Mouse (Mus musculus) liver (tissue): ENCODE measurements around the gene Bicd2.

Experiments
- DNase-seq: peaks from one replicate; pipeline ENCODE4 v3.0.0-alpha.2; 2020; ENCODE audit warnings: mixed read lengths

The Bicd2 gene

DNA sequence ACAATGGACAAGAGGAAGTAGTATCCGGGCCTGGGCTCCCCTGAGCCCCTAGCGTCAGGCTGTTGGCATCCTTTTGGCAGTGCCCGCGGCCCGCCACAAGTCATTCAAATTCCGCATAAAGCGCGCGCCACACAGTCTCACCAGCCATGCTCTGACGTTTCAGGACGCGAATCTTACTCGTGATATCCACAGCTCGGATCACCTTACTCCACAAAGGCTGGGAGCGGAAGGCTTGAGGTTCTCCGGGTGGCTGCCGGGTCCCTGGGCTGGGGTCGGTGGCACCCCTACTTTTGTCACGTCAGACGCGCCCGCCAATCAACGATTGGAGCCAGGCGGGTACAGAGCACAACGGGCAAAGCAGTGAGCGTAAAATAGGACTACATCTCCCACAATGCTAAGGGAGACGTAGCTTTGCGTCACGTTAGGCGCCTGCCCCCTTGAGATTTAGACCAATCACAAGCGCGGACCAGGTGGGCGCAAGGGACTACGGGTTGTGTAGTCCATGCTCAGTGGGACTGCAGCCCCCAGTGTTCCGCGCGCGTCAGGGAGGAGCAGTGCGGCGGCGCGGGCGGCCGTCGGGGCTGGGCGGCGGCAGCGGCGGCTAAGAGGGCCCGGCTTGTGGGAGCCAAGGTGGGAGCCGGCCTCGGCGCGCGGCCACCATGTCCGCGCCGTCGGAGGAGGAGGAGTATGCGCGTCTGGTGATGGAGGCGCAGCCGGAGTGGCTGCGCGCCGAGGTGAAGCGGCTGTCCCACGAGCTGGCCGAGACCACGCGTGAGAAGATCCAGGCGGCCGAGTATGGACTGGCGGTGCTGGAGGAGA, at the start of gene Bicd2:
TSS of gene Bicd2 (plus strand) at position 574 of the 819 bp plus-strand sequence.
- peak; percentile 97 for DNase-seq

DNA sequence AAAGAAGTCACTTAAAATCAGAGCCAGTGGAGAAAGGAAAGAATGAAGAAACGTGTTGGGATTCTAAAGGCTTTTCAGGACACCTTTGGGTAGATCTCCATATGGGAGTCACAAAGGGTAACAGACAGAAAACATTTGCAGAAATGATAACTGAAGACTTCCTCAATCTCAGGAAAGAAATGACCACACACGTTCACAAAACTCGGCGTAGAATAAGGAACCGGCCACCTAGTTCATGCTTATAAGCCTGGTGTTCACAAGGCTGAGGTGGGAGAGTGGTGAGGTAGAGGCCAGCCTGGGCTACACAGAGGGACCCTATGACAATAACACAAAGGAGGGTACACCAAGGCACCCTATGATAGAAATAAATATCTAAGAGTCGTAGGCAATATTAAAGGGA, 49.4 kb upstream of the Bicd2 start:
- no peak for DNase-seq

DNA sequence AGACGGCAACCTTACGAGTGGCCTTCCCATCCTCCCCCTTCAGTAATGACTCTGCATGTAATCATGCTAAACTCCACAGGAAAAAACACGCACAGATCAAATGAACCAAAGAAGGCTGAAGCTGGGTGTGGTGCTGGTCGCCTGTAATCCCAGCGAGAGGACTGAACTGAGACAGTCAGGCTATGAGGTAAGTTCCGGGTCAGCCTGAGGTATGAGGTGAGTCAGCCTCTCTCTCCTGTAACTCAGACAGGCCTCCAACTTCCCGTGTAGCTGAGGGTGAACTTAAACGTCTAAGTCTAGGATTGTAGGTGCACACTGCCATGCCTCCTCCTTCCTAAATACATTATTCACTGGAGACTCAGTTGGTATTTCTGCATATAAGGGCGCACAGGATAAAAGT, 47.3 kb upstream of the Bicd2 start:
- no peak for DNase-seq

DNA sequence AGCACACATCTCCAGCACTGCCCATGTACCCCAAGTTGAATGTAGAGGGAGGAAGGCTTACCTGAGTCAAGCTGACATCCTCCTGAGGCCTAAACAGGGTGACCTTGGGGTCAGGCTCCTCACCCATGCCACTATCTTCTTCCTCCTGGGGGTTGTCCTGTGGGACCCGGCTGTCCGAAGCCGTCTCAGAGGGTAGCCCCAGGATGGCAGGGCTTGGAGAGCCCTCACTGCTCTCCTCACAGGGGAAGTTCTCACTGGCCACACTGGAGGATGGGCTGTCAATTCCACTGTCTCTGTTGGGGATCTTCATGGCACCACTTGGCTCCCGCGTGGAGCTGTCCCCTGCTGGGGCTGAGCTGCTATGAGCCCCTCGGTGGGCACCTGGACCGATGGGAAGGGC, 45.1 kb upstream of the Bicd2 start:
- no peak for DNase-seq

DNA sequence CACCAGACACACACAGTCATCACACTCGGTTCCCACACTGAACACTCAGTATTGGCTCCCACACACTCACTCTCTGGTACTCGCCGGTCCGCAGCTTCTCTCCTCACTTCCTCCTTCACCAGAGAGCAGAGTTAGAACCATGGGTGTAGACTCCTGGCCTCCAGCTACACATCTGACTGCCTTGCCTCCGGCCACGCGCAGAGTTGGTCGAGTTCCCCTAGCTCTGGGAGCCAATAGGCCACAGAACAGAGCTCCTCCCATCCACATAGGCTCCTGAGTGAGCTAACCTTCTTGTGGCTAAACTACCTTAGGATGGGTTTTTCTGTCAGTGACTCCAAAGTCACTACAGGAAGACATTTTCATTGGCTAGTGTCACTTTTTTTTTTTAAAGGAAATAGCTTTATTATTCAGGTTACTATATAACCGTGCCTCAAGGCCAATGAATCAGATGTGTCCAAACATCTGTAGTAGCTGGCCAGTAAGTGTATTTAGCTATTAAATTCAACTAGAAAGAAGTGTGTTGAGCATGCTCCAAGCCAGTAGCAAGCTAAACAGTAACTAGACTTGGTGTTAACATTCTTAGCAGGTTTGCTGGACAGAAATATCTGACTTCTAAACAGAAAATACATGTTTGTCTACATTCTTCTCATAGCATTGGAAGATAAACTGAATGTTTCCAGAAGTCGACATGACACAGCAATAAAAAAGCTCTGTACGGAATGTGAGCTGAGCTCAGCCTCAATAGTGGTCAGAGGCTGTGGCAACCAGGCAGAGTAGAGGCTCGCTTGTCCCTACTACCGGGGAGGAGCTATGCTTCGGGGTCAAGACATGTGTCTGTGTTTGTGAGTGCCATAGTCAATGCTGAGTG, 42.6 kb upstream of the Bicd2 start:
- peak; percentile 23 for DNase-seq

DNA sequence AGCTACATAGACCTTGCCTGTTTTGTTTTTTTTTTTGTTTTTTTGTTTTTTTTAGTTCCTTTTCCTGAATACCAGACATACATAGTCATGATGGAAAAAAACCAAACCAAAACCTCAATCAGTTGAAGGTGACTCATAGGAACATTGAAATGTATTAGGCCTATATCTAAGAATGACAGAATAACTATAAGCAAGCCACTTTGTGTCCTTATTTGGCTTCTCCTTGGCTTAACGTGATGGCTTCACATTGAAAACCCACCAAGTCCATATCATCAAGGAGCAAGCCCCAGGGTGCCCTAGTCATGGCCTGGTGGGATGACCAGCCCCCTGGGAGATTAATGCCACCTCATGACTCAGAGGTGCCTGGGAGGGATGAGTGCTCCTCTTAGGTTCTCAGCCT, 40.6 kb upstream of the Bicd2 start:
- DNase-seq, result no peak

DNA sequence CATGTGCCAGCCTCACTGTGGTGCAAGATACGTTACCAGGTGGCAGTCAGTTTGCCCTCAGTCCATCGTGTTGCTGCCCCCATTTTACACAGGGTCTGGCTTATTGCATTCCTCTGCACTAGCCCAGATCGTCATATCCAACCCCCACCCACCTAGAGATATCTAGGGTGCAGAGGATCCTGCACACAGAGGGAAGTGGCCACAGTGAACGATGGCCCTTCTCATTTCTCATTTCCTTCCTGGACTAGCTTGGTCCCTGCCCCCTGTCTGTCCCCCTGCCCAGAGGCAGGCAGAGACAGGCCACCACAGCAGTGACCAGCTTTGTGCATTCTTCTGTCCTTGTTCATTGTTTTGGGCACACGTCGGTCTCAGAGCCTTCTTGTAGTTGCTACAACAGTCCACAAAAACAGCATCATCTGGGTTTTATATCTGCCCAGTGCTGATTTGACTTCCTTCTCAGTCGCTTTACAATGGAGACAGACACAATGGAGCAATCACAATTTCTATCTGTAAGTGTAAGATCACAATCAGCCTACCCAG, 34.5 kb upstream of the Bicd2 start:
- no peak for DNase-seq

DNA sequence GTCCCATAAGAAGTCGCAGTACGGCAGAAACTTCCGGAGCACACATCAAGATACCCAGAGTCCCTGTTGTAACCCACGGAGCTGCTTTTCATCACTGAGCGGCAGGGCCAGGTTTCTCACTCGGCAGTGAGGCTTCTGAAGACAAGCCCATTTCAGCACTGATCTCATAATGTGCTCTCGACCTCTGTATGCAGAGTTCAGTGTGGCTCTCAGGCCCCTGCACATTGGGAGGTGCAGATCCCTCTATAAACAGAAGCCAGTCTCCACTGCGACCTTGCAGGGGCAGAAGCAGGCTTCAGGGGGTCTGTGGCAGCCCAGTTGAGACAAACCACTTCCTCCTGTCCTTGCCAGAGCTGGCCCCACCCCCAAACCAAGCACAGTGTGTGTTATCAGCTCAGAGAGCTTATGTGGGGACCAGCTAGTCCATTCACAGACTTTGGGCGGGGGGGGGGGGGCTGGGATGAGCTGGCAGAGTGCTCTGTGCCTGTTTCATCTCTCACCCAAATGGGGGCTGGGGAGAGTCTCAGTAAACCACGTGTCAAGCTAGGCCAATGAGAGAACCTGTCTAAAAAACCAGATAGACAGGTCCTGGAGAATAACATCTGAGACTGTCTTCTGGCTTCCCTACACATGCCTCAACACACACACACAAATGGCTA, 33.9 kb upstream of the Bicd2 start:
- peak; percentile 81 for DNase-seq

DNA sequence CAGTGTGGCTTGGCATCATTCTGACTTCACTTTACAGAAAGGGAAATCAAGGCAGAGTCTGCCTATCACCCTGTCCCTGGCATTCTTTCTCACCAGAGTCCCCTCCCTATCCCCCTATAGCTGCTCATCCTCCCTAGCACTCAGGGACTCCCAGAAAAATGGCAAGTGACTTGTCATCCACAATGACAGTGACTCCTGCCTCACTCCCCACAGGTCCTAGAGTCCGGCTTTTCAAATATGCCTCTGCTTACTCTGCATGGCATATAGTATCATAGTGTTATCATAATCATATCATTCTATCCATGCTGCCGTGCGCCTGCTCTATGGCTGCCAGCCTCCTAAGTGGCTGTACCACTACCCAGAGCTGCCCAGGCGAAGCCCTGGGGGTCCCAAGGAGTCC, 33.2 kb upstream of the Bicd2 start:
- DNase-seq, result no peak

DNA sequence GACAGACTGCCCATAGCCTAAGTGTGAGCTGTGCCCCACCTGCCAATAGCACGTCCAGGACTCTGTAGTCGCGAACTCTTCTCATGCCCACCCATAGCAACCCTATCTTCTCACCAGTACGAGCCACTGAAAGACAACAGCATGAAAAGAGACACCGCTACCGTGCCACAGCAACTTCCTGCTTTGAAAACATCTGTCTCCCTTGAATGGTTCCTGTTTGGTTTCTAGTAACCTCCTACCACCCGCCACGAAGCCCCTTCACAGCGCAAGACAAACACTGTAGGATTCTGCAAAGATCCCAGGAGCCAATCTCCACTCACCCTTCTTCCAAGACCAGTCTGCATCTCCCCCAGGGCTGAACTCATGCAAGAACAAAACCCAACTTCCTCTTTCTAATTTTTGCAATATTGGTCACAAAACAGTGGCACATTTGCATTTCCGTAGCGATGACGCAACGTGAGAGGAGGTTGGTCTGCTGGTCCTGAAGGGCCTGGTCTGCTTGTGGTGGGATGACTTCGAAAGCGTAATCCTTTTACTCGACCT, 32.5 kb upstream of the Bicd2 start:
- peak; percentile 37 for DNase-seq

DNA sequence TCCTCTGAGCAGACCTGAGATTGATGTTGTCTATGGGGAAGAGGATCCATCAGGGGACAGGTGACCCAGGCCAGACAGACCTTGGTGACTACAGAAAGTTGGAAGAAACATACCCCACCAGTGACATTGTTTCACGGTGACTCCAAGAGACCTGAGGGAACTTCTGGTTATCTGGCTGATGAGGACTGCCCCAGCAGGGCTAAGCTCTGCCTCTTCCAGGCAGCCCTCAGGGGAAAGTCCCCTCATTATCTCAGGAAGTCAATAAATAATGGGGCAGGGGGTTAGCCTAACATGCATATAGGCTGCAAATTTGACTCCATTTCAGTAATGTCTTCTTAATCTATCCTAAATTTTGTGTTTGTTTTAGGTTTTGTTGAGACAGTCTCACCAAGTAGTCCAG, 31.9 kb upstream of the Bicd2 start:
- no peak for DNase-seq

DNA sequence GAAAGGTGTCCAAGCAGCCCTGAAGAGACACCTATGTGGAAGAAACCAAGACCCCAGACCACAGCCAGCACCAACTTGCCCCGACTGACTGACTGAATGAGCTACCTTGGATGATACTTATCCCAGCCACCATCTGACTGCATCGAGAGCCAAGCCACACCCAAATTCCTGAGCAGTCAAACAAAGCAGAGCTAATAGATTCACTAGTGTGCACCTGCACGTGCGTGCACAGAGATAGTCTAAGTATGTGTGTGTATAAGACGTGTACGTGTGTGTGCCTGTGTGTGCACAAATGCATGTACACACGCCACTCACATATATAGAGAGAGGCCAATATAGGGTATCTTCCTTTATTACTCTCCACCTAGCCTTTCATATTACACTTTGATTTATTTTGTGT, 29.7 kb upstream of the Bicd2 start:
- DNase-seq, result no peak

DNA sequence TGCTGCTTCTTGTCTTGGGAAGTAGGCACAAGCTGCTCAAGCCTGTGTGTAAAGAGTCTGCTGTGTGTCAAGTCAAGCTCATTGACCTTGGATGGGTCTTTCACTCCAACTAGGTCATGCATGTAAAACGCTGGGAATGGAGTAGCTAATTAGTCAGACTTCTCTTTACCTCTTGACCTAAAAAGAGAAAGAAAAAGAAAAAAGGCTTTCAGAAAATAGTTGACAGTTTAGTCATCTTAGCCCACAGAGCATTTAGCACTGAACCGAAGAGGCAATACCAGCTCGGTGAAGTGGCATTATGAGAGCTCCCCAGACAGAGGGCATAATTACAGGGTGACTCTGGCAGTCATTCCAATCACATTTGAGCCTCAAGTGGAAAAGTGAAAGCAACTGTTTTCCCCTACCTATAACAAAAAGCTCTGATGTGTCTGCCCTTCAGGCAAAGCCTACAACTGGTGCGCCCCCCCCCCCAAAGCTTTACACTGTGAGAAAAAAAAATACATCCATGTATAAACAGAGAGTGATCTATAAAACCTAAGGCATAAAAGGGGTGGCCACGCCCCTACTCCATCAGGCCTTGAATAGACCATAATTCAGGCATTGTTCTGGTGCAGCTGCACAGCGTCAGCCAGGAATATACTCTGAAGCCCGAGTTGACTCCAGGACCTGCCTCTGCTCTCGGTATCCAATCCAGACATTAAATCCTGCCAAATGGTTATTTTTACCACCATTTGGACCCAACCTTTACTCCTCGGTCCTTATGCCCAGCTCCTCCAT, 24.8 kb upstream of the Bicd2 start:
- no peak for DNase-seq

DNA sequence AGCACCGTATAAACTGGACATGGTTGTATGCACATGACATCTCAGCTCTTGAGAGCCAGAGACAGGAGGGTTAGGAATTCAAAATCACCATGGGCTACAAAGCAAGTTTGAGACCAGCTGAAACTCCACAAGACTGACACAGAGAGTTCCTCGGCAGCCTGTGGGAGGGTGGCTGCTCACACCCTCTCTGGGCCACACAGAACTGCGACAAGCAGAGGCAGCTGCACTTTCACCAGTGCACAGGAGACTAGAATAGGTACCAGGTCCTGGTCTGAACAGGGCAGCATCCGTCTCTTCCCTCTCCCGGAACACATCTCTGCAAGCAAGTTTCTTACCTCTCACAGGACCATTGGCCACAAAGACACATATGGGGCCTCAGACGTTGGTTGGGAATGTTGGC, 23.9 kb upstream of the Bicd2 start:
- DNase-seq, result no peak

DNA sequence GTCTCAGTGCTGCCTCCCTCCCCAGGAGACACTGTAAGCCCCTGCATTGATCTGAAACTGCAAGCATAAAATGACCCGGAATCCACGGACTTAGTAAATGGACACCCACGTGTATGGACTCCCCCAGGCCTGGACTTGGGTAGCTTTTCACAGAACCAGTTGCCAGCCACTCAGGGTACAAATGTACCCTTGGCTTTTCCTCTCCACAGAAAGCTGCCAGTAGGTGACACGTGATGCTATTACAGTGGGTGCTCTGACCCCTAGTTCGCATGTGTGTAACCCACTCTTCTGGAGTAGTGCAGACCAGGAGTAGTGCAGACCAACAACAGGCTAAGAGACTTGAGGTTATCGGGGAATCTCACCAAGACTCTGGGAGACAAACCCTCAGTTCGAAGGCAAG, 23.5 kb upstream of the Bicd2 start:
- no peak for DNase-seq

DNA sequence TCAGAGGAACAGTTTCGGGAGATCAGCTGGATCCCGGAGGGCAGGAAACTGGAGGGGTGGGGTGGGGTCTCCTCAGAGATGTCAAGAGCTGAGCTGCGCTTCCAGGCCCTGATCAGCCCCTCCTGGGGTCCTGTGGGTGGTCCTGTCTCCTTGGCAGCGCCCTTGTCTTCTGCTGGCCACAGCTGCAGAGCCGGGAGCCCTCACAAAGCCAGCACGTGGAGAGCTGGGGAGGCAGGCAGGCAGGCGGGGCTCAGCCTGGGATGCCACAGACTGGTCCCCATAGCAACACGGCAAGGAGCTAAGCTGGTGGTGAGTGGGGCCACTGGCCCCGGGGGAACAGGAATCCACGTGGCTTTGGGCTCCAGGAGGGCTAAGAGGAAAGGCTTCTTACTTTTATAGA, 21.3 kb upstream of the Bicd2 start, which contains the start of gene Fgd3:
TSS of gene Fgd3 (minus strand) at position 272 of the 400 bp plus-strand sequence.
- DNase-seq, result no peak

DNA sequence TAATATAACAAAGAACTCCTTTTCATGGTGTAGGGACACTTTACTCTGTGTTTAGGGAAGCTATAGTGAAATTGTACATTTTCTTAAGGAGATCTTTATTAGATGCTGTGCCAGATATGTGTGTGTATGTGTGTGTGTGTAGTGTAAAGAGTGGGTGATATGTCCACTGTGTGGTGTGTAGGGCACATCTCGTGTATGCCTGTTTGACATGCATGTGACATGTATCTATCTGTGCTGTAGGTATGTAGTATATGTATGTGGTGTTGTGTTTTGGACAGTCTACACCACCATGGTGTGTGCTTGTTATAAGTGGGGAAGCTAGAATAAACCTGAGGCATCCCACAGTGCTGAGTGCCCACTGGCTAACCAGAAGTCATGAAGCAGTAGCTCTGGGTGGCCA, 20.9 kb upstream of the Bicd2 start:
- DNase-seq, result no peak

DNA sequence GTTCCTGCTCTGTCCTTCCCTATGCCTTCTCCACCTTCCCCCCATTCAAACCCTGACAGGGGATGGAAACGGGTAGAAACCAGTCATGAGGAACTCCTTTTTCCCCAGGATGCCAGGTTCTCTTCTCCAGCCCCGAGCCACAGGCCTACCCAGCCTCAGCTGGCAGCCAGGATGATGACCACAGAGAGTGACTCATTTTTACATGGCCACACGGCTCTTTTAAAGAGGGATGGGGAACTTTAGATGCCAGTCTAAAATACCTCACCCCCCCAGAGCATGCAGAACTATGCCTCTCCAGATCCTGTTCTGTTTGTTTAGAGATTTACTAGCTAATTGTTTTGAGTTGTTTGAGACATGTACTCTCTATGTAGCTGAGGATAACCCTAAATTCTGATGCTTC, 19.9 kb upstream of the Bicd2 start:
- DNase-seq, result no peak

DNA sequence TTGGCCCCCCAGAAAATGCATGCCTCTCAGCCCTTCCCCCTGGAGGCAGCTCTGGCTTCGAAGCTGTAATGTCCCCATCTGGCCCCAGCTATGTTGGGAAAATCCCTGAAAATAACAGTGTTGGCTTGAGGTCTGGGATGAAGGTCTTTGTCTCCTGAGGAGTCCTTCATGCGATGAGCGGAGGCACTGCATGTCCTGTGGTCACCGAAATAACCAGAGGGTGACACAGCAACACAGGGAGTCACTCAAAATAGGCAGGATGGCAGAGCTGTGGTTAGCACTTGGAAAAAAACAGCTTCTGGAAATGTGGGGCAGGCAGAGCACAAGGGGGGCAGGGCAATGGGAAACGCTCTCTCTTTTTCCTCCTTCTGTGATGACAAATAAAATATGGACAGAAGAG, 19.2 kb upstream of the Bicd2 start:
- no peak for DNase-seq

DNA sequence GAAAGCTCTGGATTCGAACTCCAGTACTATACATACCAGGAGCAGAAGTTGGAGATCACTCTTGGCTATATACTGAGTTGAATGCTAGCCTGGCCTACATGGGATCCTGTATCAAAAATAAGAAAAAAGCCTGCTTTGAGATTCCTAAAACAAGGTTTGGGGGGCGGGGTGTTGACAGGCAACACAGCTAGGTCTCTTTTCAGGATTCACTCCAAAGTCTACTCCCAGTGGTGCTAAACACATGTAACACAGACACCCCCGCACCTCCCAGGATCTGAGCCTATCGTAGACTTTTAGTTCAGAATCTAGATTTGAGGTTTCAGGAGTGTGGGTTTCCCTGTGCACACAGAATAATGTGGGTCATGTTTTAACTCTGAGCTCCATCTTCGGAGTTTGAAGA, 18.6 kb upstream of the Bicd2 start:
- DNase-seq, result no peak

DNA sequence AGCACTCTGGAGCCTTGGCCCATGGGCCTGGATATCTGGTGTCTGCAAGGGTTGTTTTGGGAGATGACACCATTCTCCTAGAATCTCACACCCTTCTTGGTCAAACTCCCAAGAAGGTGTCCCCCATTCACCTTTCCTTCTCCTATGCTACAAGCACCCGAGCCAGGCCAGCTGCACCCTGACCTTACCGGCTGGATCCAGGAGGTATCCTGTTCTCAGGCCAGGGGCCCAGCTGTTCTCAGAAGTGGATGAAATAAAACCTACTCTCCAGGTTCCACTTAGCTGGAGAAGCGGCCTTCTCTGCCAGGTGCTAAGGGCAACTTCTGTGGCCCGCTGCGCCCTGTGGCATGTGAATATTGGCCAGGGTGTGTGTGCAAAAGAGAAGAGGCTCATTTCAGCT, 16.5 kb upstream of the Bicd2 start:
- no peak for DNase-seq
